Mouse (Mus musculus): ENCODE data around the gene Mri1. TPM values are rescaled to one million over a fixed set of nuclear protein-coding genes. Genes with fewer than 3 reads are reported as not detected.

The Mri1 gene
- total RNA-seq (2015; ENCODE audit: low replicate concordance): 2.3 and 2.5 TPM in 2 replicates
- 1.8 and 4.7 TPM in 2 replicates for total RNA-seq (2017; ENCODE audit: low replicate concordance)

- ATAC-seq (replicated peaks; ENCODE audit: low FRiP score, poor library complexity, severe bottlenecking): peak; percentile 90
Measured at GRCm38 (mm10) chr8:84256822-84257610, at the start of gene Mri1. Gene Mri1, minus strand, starts transcription at chr8:84257326.

GRCm38 (mm10) chr8:84303951-84304350 is 46.8 kb upstream of the Mri1 start:
- no peak for ATAC-seq (replicated peaks; ENCODE audit: low FRiP score, poor library complexity, severe bottlenecking)

DNA sequence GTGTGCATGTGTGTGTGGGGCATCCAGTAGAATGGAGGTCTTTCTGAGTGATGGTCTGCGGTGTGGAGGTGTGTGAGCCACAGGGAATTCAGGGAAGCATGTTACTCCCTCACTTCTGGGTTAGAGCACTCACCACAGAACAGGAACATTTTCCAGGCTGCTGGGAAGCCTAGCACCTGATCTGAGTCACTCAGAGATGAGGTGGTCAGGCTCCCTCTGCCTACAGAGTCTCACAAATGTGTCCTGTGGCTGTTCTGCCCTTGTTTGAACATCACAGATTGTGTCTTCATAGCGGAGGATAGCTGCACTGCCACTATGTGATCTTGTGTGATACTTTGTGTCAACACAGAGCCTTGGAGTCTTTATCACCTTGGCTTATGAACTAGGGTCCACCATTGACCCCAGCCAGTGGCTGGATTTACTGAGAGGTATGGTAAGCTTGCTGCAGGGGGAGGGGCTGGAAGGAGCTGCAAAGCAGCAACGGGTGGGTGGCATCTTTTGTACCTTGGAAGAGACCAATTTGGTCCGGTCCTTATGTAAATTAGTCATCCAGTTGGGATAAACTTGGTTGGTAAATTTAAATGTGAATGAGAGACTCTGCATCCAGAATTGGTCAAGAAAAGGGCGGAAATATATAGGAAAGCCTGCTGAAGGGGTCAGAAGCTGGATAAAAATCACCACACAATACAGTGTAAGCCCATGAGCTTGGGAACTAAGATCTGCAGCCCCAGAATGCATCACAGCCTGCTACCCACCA is 40.1 kb upstream of the Mri1 start:
- no peak for ATAC-seq (replicated peaks; ENCODE audit: low FRiP score, poor library complexity, severe bottlenecking)

DNA sequence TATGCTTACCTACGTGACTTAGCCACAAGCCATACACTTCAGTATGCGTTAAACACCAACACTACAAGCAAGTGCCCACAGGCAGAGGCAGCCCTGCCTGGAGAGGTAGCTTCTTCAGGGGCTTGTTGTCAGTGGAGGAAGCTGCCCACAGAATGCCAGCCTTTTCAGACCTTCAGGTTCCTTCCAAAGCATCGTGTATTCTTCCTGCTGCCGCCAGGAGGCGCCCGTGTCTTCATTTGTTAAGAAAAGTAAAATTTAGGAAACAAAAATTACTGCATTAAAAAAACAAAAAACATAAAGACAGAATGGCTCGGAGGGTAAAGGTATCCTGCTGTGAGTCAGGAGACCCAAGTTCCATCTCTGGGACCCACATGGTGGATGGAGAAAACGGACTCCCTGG is 34.6 kb upstream of the Mri1 start:
- peak; percentile 65; the same call in 1 of the 2 replicates for ATAC-seq (replicated peaks; ENCODE audit: low FRiP score, poor library complexity, severe bottlenecking)

- ATAC-seq (replicated peaks; ENCODE audit: low FRiP score, poor library complexity, severe bottlenecking): no peak
Measured at GRCm38 (mm10) chr8:84291086-84291485, 34.0 kb upstream of the Mri1 start.

GRCm38 (mm10) chr8:84288892-84289291 is 31.8 kb upstream of the Mri1 start:
- ATAC-seq (replicated peaks; ENCODE audit: low FRiP score, poor library complexity, severe bottlenecking): 0 out of 2 replicates have a peak, but pooled peaks have one; percentile 58

DNA sequence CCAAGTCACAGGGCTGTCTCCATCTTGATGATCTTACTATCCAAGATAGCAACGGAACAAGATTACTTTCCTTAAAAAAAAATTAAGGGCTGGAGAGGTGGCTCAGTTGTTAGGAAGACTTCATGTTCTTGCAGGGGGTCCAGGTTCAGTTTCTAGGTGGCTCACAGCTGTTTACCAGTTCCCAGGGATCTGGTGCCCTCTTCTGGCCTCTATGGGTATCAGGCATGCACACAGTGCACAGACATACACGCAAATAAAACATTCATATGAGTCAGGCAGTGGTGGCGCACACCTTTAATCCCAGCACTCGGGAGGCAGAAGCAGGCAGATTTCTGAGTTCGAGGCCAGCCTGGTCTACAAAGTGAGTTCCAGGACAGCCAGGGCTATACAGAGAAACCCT is 28.5 kb upstream of the Mri1 start:
- 0 out of 2 replicates have a peak, but pooled peaks have one; percentile 47 for ATAC-seq (replicated peaks; ENCODE audit: low FRiP score, poor library complexity, severe bottlenecking)

- no peak for ATAC-seq (replicated peaks; ENCODE audit: low FRiP score, poor library complexity, severe bottlenecking)
Measured at GRCm38 (mm10) chr8:84284608-84285063, 27.5 kb upstream of the Mri1 start.

DNA sequence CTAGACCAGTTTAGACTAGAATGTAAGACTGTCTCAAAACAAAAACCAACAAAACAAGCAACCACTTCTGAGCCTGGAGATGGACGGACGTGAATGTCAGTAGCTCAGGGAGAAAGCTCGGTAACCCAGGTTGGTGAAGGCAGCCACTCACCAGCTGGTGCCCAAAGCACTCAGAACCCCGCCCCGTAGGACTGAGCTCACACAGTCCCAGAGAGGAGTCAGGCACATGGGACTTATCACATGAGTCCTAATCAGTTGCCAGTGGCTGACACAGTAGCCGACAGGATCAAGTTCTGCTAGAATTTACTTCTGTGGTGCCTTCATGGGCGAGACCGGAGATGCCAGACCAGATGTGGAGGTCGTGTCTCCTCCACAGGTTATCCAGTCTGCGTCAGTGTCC is 23.7 kb upstream of the Mri1 start:
- no peak for ATAC-seq (replicated peaks; ENCODE audit: low FRiP score, poor library complexity, severe bottlenecking)

GRCm38 (mm10) chr8:84276447-84276846 is 19.3 kb upstream of the Mri1 start:
- ATAC-seq (replicated peaks; ENCODE audit: low FRiP score, poor library complexity, severe bottlenecking): no peak

DNA sequence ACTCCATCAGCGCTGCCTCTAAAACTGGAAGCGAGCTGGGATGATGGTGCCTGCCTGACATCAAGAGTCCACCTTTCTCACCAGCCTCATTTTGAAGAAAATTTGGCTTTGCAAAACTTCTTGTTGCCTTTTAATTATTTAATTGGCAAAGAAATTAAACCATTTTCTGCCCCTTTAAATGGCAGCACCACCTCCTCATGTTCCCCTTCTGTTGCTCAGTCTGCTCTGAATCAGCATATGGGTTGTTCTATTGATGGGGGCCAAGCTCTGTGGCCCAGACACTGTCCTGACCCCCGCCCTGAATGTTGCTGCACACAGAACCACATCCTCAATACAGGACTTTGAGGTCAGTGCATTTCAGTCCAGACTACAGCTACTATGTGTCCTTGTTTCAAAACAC is 16.8 kb upstream of the Mri1 start:
- ATAC-seq (replicated peaks; ENCODE audit: low FRiP score, poor library complexity, severe bottlenecking): no peak

- no peak for ATAC-seq (replicated peaks; ENCODE audit: low FRiP score, poor library complexity, severe bottlenecking)
Measured at GRCm38 (mm10) chr8:84272302-84272701, 15.2 kb upstream of the Mri1 start.

DNA sequence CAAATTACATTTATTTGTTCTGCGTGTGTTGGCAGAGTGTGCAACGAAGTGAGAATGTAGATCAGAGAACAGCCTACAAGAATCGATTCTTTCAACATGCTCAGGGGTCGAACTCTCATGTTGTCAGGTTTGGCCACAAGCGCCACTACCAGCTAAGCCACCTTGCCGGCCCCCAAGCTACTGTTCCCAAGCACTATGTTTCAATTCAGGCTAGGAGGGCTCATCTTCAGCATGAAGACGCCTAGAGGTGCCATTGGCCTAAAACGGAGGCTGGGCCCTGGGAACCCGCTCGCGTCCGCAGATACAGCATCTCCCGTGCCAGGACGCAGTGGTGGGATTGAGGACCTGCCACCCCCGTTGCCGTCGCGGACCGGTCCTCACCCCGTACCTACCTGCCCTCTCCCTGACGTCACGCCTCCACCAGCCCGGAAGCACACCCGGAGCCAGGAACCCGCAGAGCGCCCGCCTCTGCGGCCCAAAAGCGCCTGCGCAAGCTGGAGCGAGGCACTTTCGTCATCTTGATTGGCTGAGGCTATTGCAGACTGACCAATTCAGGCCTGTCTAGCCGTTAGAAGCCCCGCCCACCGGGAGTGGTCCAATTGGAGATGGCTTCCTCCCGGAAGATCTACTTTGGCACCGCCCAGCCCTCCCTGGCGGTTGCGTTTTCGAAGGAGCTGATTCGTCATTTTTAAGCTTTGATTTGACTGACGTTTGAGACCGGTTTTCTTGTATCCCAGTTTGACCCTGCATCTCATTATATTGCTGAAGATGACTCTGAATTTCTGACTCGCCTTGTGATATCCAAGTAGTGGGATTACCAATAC is 13.0 kb upstream of the Mri1 start, which contains the start of gene Ccdc130:
Gene Ccdc130, minus strand, starts transcription at position 431 of the 824 bp plus-strand sequence.
- ATAC-seq (replicated peaks; ENCODE audit: low FRiP score, poor library complexity, severe bottlenecking): peak; percentile 97

DNA sequence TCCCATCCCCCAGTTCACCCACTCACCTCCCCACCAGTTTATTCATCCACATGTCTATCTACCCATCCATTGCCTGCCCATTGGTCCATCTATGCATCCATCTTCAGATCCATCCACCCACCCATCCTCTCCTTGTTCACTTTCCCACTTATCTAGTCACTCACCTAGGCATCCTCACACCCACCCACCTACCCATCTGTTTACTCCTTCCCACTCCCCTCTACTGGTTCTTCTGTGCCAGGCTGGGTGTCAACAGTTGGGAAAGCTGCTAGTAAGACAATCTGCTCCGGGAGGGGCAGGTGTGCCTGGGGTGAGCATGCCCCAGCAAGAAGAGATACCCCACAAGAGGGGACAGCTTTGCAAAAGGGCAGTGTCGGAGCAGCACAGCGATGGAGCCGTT is 4.0 kb upstream of the Mri1 start:
- ATAC-seq (replicated peaks; ENCODE audit: low FRiP score, poor library complexity, severe bottlenecking): no peak

DNA sequence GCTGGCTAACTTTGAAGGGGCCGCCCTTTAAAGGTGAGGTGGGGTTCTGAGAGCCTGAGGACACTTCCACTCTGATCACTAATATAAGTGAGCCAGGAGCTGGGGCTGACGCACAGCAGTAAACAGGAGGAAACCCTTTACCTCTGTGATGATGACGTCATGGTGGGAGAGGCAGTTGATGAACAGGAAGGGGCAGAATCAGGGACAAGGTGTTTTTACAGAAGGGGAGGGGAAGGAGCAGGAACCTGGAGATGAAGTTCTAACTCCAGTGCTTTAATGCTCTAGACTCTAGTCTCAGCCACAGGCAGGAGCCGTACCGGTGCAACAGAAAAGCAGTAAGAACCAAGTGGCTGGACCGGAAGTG is 686 bp downstream of the Mri1 start:
- ATAC-seq (replicated peaks; ENCODE audit: low FRiP score, poor library complexity, severe bottlenecking): peak; percentile 68

DNA sequence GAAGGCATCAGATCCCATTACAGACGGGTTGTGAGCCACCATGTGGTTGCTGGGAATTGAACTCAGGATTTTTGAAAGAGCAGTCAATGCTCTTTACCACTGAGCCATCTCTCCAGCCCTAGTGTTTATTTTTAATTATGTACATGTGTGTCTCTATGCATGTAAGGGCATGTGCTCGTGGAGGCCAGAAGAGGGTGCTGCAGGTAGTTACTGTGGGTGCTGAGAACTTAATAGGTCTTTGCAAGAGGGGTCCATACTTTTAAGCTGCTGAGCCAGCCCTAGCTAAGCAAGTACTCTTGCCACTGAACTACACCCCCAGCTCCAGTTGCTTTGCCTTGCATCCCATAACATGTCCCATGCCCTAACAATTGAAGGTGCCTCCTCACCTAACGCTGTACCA is 1.3 kb downstream of the Mri1 start:
- ATAC-seq (replicated peaks; ENCODE audit: low FRiP score, poor library complexity, severe bottlenecking): no peak

DNA sequence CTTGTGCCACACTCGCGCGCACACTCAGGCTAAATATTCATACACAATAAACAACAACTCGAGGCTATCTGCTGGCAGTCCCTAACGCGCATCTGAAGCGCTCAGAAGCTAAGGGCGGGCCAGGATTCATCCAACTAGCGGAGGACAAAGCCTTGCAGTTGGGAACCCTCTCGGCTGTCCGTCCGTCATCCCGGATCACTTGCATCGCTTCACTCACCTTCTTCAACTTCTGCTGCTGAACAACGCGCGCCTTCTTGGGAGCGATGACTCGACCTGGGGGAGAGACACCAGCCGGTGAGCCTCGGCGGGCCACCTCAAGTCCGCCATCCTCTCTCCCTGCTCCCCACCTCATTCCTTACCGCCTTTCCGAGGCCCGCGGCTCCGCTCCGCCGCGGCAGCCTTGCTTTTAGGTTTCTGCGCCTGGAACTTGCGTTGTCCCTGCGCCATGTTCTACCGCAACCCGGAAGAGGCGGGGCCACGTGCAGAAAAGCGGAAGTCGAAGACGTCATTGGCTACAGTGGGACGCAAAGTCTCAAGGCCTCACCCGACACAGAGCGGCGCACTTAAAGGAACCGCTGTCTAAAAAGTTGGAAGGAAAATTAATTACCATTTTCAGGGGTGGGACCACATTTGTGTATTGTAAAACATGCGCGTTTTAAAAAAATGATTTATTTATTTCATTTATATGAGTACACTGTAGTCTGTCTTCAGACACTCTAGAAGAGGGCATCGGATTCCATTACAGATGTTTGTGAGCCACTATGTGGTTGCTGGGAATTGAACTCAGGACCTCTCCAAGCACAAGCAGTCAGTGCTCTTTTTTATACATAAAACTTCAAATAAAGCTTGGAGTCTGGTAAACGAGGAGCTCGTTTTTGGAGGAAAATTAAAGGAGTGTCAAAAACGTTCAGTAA is 7.6 kb downstream of the Mri1 start, which contains the start of gene D8Ertd738e:
Gene D8Ertd738e, minus strand, starts transcription at position 463 of the 914 bp plus-strand sequence.
- peak; percentile 99 for ATAC-seq (replicated peaks; ENCODE audit: low FRiP score, poor library complexity, severe bottlenecking)

- no peak for ATAC-seq (replicated peaks; ENCODE audit: low FRiP score, poor library complexity, severe bottlenecking)
Measured at GRCm38 (mm10) chr8:84241821-84242220, 15.3 kb downstream of the Mri1 start.

- ATAC-seq (replicated peaks; ENCODE audit: low FRiP score, poor library complexity, severe bottlenecking): no peak
Measured at GRCm38 (mm10) chr8:84241167-84241566, 16.0 kb downstream of the Mri1 start.

Data from erythroblast, adult 5-6 weeks (primary cell).